Mouse (Mus musculus) brain, embryonic 18.5 days (tissue): Measurements from ENCODE around the gene Zc3h12a.

Experiments used
- DNase-seq: peaks from one replicate; pipeline ENCODE4 v3.0.0-alpha.2; 2012; ENCODE audit warnings: low read depth, low spot score

Zc3h12a gene

GRCm38 (mm10) chr4:125115081-125115480 is 12.6 kb downstream of the Zc3h12a start:
- no peak for DNase-seq

DNA sequence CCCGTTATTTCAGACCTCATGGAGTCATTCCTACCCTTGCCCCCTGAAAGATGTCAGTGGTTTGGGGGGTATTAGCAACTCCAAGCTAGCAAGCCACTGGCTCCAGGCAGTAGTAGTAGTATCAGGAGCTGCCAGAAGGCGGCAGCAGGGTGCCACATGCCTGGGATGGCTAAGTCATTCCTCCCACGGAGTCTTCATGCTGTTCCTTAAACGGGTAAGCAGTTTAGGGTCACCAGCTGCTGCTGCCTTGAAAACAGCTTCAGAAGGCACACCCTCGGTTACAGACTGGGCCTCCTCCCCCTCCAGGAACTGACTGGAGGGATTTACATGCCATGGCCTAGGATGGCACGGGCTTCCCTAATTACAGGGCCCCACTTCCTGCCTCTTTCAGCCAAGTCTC is 13.0 kb downstream of the Zc3h12a start:
- DNase-seq: no peak

- no peak for DNase-seq
Observed at GRCm38 (mm10) chr4:125105354-125105753, 22.3 kb downstream of the Zc3h12a start.

- DNase-seq: no peak
Observed at GRCm38 (mm10) chr4:125101334-125101733, 26.3 kb downstream of the Zc3h12a start.

DNA sequence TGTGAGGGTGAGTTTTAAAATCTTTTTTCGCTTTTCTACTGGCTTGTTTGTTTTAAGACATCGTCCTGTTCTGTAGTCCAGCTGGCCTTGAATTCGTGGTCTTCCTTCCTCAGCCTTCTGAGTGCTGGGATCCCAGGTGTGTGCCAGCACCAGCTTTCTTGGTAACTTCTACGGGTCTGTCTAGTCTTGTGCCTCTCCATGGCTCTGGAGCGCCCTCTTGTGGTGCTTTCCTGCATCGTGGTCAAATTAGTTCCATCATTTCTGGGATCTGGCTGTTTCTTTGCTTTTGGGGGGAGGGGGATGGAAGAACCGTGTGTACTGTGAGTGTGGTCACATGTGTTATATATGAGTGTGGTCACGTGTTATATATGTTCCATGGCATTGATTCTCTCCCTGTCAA is 28.2 kb downstream of the Zc3h12a start:
- peak; percentile 18 for DNase-seq

GRCm38 (mm10) chr4:125097412-125097811 is 30.2 kb downstream of the Zc3h12a start:
- no peak for DNase-seq

DNA sequence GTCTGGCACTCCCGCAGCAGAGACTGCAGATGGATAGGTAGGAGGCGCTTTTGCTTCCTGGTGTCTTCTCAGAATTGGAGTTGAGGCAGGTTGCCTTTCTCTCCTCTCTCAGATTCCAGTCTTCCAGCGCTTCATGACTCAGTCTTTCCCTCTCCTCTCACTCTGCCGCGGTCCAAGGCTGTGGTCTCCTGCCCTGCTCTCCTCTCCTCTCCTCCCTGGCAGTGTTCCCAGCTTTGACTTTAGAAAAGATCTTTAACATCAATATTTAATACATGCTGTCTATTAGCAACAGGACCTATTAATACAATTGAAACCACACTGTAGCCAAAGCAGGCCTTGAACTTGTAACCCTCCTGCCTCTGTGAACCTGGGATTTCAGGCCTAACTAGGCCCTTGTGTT is 31.6 kb downstream of the Zc3h12a start:
- no peak for DNase-seq

DNA sequence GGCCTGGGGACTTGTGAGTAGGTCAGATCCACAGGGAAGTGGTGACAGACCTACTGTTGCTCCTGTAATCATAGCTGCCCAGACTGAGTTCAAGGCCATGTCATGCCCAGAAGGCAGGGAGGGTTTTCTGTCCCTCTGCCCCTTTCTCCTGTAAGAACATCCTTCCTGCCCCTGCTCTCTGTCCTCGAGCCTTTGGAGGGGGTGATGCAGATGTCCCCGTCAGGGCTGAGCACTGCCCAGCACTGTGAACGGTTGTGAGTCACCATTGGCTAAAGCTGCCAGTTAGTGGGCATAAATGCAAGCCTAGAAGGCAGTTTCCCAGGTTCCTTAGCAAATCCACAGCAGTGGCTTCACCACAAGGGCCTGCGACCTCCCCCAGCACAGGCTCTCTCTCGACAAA is 34.6 kb downstream of the Zc3h12a start:
- no peak for DNase-seq

DNA sequence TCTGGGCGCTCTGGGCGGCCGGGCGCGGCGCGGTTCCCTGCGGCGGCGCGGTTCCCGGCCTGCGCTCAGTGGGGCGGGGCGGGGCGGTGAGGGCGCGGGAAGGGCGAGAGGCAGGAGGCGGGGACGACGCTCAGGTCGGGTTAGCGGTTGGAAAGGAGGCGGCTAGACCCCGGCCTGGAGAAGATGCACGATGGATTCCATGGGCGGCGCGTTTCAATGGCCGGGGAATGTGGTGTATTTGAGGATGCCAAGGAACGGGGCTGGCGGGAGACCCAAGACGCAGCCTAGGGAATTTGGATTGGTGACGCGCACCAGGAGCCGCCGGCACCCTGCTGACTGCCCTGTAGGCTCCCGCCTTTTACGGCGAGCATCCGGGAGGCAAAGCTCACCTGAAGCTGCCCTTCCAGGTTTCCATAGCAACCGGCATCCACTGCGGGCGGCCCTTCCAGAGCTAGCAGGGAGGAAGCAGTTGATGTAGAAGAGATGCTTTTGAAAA is 42.2 kb downstream of the Zc3h12a start:
- DNase-seq: no peak

GRCm38 (mm10) chr4:125084403-125085345 is 43.0 kb downstream of the Zc3h12a start, which contains the start of gene Meaf6:
TSS of gene Meaf6 (plus strand) at chr4:125085134.
- DNase-seq: no peak

DNA sequence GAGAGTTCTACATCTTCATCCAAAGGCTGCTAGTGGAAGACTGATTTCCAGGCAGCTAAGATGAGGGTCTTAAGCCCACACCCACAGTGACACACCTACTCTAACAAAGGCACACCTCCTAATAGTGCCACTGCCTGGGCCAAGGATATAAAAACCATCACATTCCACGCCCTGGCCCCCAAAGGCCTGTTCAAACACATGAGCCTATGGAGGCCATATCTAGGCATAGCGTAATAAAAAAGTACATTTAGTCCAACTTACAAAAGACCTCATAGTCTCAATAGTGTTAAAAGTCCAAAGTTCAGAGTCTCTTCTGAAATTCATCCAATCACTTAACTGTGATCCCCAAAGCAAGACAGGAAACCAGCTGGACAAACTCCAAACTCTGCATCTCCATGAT is 48.9 kb downstream of the Zc3h12a start:
- DNase-seq: no peak

DNA sequence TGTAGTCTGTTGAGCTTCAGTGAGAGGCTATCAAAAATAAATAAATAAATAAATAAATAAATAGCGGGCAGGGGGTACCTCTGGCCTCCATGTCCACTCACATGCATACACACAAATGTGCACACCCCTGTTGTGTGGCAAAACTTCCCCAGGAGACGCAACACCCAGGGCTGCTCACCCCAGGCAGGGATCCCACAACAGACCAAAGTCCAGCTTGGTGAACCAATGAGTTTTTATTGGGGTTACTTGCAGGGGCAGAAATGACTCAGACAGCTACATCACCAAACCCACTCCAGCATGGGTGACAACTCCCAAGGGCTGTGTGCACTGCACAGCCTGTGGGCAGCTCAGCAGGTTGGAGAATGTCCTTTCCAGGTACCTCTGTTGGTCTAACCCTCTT is 49.9 kb downstream of the Zc3h12a start:
- no peak for DNase-seq
